Mouse (Mus musculus): ENCODE measurements at regions not wholly inside any gene's neighbourhood (a gene's known extent, or its start where the extent isn't known, plus 50 kb on each side); places are given as distances from the start of the nearest gene placed in this dataset.
"Not testable (repeated sequence)": the region's sequence is repeated elsewhere in the genome, so short reads cannot be mapped to it uniquely, and the experiment has no call there.

GRCm38 (mm10) chr2:42794776-42795175 is 141.4 kb upstream of the Lrp1b start:
- peak; percentile 11 for DNase-seq (ENCODE audit: low spot score)

GRCm38 (mm10) chr2:42784065-42784464 is 130.6 kb upstream of the Lrp1b start:
- no peak for DNase-seq (ENCODE audit: low spot score)

GRCm38 (mm10) chr2:42740513-42740912 is 87.1 kb upstream of the Lrp1b start:
- DNase-seq (ENCODE audit: low spot score) = not testable (repeated sequence)
